Comparison of ENCODE assay signal across 29 mouse cellular contexts in genomic region chr1:174888073-174888472, GRCm38 (mm10). TPM values are rescaled to one million over a fixed set of nuclear protein-coding genes. Genes with fewer than 3 reads are reported as not detected.
"Had no signal": no experiment of that assay in that cellular context is flagged by ENCODE, and none has a peak within 500 bp of the region (broad histone marks: within the 10 kb centered on the region; RNA-seq: fewer than 3 reads in every experiment).

No protein-coding gene starts in this region.

- H3K4me1 ChIP-seq: heart, embryonic 13.5 days; heart, embryonic 15.5 days; hindbrain, embryonic 13.5 days; hindbrain, embryonic 15.5 days; kidney, embryonic 15.5 days; limb, embryonic 12.5 days; limb, embryonic 15.5 days; liver, embryonic 12.5 days had no signal

- ATAC-seq: hindbrain, postnatal 0 days; intestine, embryonic 16.5 days; liver, embryonic 12.5 days had no signal

- H3K27me3 ChIP-seq: heart, embryonic 13.5 days; heart, embryonic 15.5 days; hindbrain, embryonic 13.5 days; hindbrain, embryonic 15.5 days; kidney, embryonic 15.5 days; limb, embryonic 12.5 days; limb, embryonic 15.5 days; liver, embryonic 12.5 days had no signal

- H3K36me3 ChIP-seq: heart, embryonic 13.5 days; heart, embryonic 15.5 days; hindbrain, embryonic 13.5 days; hindbrain, embryonic 15.5 days; kidney, embryonic 15.5 days; limb, embryonic 12.5 days; limb, embryonic 15.5 days; liver, embryonic 12.5 days had no signal

- H3K4me3 ChIP-seq: heart, adult 2 months; heart, embryonic 13.5 days; heart, embryonic 15.5 days; hindbrain, embryonic 13.5 days; hindbrain, embryonic 15.5 days; kidney, embryonic 15.5 days; limb, embryonic 12.5 days; limb, embryonic 15.5 days; liver, embryonic 12.5 days had no signal

- DNase-seq: gastrocnemius, postnatal 14 days; gastrocnemius, postnatal 36 days; heart, adult 11 months; heart, adult 2 months; heart, postnatal 14 days; heart, postnatal 36 days; kidney, adult 11 months; kidney, adult 2 months; kidney, adult 9 months; kidney, postnatal 14 days; kidney, postnatal 36 days; layer of hippocampus, adult 9-11 months; layer of hippocampus, postnatal 36 days; left cerebral cortex, postnatal 4 days had no signal

- H3K9ac ChIP-seq: heart, embryonic 13.5 days; heart, embryonic 15.5 days; hindbrain, embryonic 13.5 days; hindbrain, embryonic 15.5 days; kidney, embryonic 15.5 days; limb, embryonic 12.5 days; limb, embryonic 15.5 days; liver, embryonic 12.5 days; liver, embryonic 14.5 days had no signal

- H3K9me3 ChIP-seq: heart, embryonic 13.5 days; heart, embryonic 15.5 days; hindbrain, embryonic 13.5 days; hindbrain, embryonic 15.5 days; kidney, embryonic 15.5 days; limb, embryonic 12.5 days; limb, embryonic 15.5 days; liver, embryonic 12.5 days had no signal

- H3K4me2 ChIP-seq: heart, embryonic 11.5 days; heart, embryonic 13.5 days; heart, embryonic 15.5 days; hindbrain, embryonic 13.5 days; hindbrain, embryonic 15.5 days; kidney, embryonic 15.5 days; limb, embryonic 12.5 days; limb, embryonic 15.5 days; liver, embryonic 12.5 days had no signal

- H3K27ac ChIP-seq: heart, adult 2 months; heart, embryonic 13.5 days; heart, embryonic 15.5 days; hindbrain, embryonic 13.5 days; hindbrain, embryonic 15.5 days; hindbrain, postnatal 0 days; kidney, embryonic 15.5 days; kidney, postnatal 0 days; limb, embryonic 12.5 days; limb, embryonic 15.5 days; liver, embryonic 12.5 days; liver, embryonic 14.5 days had no signal

RNA-seq across cellular contexts. Expression of gene Grem2, which starts 33.5 kb away (rescaled TPM):
- total RNA-seq: hematopoietic stem cell, adult 5-6 weeks had no signal
- polyA plus RNA-seq: heart, postnatal 0 days had no signal
